Mouse (Mus musculus): ENCODE data around the gene Chac1. TPM values are rescaled to one million over a fixed set of nuclear protein-coding genes. Genes with fewer than 3 reads are reported as not detected.

Gene Chac1
- total and polyA plus RNA-seq, 3 experiments, result 3.6 to 6.4 TPM; not detected in 1

GRCm38 (mm10) chr2:119356805-119357204 lies 5.8 kb downstream of the Chac1 start:
- H3K4me1 ChIP-seq (ENCODE audit: control insufficient read depth in 1 of 2, insufficient read depth in 2 of 2, low read length in 2 of 2), result peaks cover 10 to 27% of the 10 kb centered on the region in 2 experiments

GRCm38 (mm10) chr2:119358249-119358648 lies 7.2 kb downstream of the Chac1 start:
- peaks cover 9 to 18% of the 10 kb centered on the region in 2 experiments for H3K4me1 ChIP-seq (ENCODE audit: control insufficient read depth in 1 of 2, insufficient read depth in 2 of 2, low read length in 2 of 2)
- peak overlapping the region; percentile 76 for H3K27ac ChIP-seq (ENCODE audit: control insufficient read depth, low read depth, low read length)
- H3K36me3 ChIP-seq (ENCODE audit: control insufficient read depth in 1 of 2, insufficient read depth in 2 of 2, low read length in 2 of 2), result peaks cover 0 to 11% of the 10 kb centered on the region in 2 experiments; a peak in 3 of 4 replicates
- TF ChIP-seq RCOR1 (IDR thresholded peaks at IDR 0.05; ENCODE audit: low read depth, low read length) (no peak), MAX (IDR thresholded peaks at IDR 0.05; ENCODE audit: low read length) (peak; percentile 36; the same call in 1 of the 2 replicates), MEF2A (IDR thresholded peaks at IDR 0.05; ENCODE audit: extremely low read depth, insufficient replicate concordance, low read depth, low read length, poor library complexity, severe bottlenecking) (no peak), MXI1 (IDR thresholded peaks at IDR 0.05; ENCODE audit: low read depth, low read length) (peak; percentile 46; the same call in 1 of the 2 replicates), MYC (IDR thresholded peaks at IDR 0.05; ENCODE audit: low read depth, low read length) (peak; percentile 60; the same call in 1 of the 2 replicates), MAFK (IDR thresholded peaks at IDR 0.05; ENCODE audit: borderline replicate concordance, low read depth, low read length) (peak; percentile 62; the same call in 1 of the 2 replicates), ETS1 (IDR thresholded peaks at IDR 0.05; ENCODE audit: low read depth, low read length) (peak; percentile 84), TBP (IDR thresholded peaks at IDR 0.05; ENCODE audit: low read depth, low read length) (0 out of 2 replicates have a peak, but pooled peaks have one; percentile 35), EP300 (IDR thresholded peaks at IDR 0.05; ENCODE audit: low read depth in 1 of 2, low read length in 2 of 2) (peak in 1 of 2 experiments; percentile 51; a peak in 1 of 4 replicates), GABPA (IDR thresholded peaks at IDR 0.05; ENCODE audit: low read depth, low read length) (0 out of 2 replicates have a peak, but pooled peaks have one; percentile 54), KAT2A (conservative IDR thresholded peaks at IDR 0.05; ENCODE audit: low read depth, low read length) (no peak)
- peak overlapping the region in 1 of 2 experiments; percentile 18; a peak in 1 of 4 replicates for H3K4me3 ChIP-seq (ENCODE audit: control insufficient read depth in 1 of 2, insufficient read depth in 1 of 2, low read depth in 2 of 2, low read length in 2 of 2)
- no peaks in the 10 kb centered on the region for H3K27me3 ChIP-seq (ENCODE audit: control insufficient read depth in 1 of 2, insufficient read depth in 2 of 2, low read length in 2 of 2)
- H3K9ac ChIP-seq (ENCODE audit: control insufficient read depth, low read depth, low read length, poor library complexity, severe bottlenecking), result no peak overlapping the region
- peak; percentile 81 for DNase-seq (ENCODE audit: low read depth, low spot score)
- H3K79me2 ChIP-seq (ENCODE audit: control insufficient read depth, insufficient read depth, low read length, poor library complexity), result no peaks in the 10 kb centered on the region
- H3K9me3 ChIP-seq (replicated peaks; ENCODE audit: insufficient read depth, low read length), result no peaks in the 10 kb centered on the region

More at GRCm38 (mm10) chr2:119356805-119357204, 5.8 kb downstream of the Chac1 start:
- peak; percentile 22 for DNase-seq (ENCODE audit: low read depth, low spot score)
- TF ChIP-seq POLR2AphosphoS5 (IDR thresholded peaks at IDR 0.05; ENCODE audit: borderline replicate concordance, low read depth, low read length), result no peak
- no peak for TF ChIP-seq TCF12 (IDR thresholded peaks at IDR 0.05; ENCODE audit: low read depth, low read length)
- TF ChIP-seq CHD2 (IDR thresholded peaks at IDR 0.05; ENCODE audit: low read length), result no peak
- TF ChIP-seq MXI1 (IDR thresholded peaks at IDR 0.05; ENCODE audit: low read depth, low read length), result no peak
- no peak for TF ChIP-seq EP300 (IDR thresholded peaks at IDR 0.05; ENCODE audit: low read depth in 1 of 2, low read length in 2 of 2)
- TF ChIP-seq GABPA (IDR thresholded peaks at IDR 0.05; ENCODE audit: low read depth, low read length), result no peak
- TF ChIP-seq POLR2A (IDR thresholded peaks at IDR 0.05; ENCODE audit: control insufficient read depth in 1 of 2, insufficient read depth in 1 of 2, low read depth in 1 of 2, low read length in 2 of 2, poor library complexity in 1 of 2), result no peak
- TF ChIP-seq TBP (IDR thresholded peaks at IDR 0.05; ENCODE audit: low read depth, low read length), result no peak
- no peak for TF ChIP-seq RAD21 (IDR thresholded peaks at IDR 0.05; ENCODE audit: low read depth, low read length)
- no peak for TF ChIP-seq NELFE (IDR thresholded peaks at IDR 0.05; ENCODE audit: low read depth, low read length)
- no peak for TF ChIP-seq SIN3A (IDR thresholded peaks at IDR 0.05; ENCODE audit: low read length)
- TF ChIP-seq GATA1 (IDR thresholded peaks at IDR 0.05; ENCODE audit: low read depth, low read length), result no peak
- TF ChIP-seq JUND (IDR thresholded peaks at IDR 0.05; ENCODE audit: low read depth, low read length), result no peak
- TF ChIP-seq USF2 (IDR thresholded peaks at IDR 0.05; ENCODE audit: borderline replicate concordance in 1 of 2, insufficient read depth in 1 of 2, low read depth in 1 of 2, low read length in 2 of 2), result no peak
- TF ChIP-seq RCOR1 (IDR thresholded peaks at IDR 0.05; ENCODE audit: low read depth, low read length), result no peak
- TF ChIP-seq ZC3H11A (IDR thresholded peaks at IDR 0.05; ENCODE audit: low read depth, low read length), result no peak
- TF ChIP-seq ZNF384 (IDR thresholded peaks at IDR 0.05; ENCODE audit: low read depth, low read length), result no peak
- no peak for TF ChIP-seq MYC (IDR thresholded peaks at IDR 0.05; ENCODE audit: low read depth, low read length)
- Histone ChIP-seq H3K9me3 (replicated peaks; ENCODE audit: insufficient read depth, low read length) (no peaks in the 10 kb centered on the region), H3K27ac (ENCODE audit: control insufficient read depth, low read depth, low read length) (no peak overlapping the region), H3K9ac (ENCODE audit: control insufficient read depth, low read depth, low read length, poor library complexity, severe bottlenecking) (no peak overlapping the region), H3K27me3 (ENCODE audit: control insufficient read depth in 1 of 2, insufficient read depth in 2 of 2, low read length in 2 of 2) (no peaks in the 10 kb centered on the region), H3K79me2 (ENCODE audit: control insufficient read depth, insufficient read depth, low read length, poor library complexity) (peaks cover 2% of the 10 kb centered on the region), H3K4me3 (ENCODE audit: control insufficient read depth in 1 of 2, insufficient read depth in 1 of 2, low read depth in 2 of 2, low read length in 2 of 2) (no peak overlapping the region), H3K36me3 (ENCODE audit: control insufficient read depth in 1 of 2, insufficient read depth in 2 of 2, low read length in 2 of 2) (peaks cover 2 to 11% of the 10 kb centered on the region in 2 experiments; a peak in 3 of 4 replicates)
